Mouse (Mus musculus) 3134 (cell line): ENCODE data around the gene Slfnl1.

Experiments used
- DNase-seq: peaks from one replicate; pipeline ENCODE4 v3.0.0-alpha.2; 2011; ENCODE audit warnings: low spot score; ENCODE audit not compliant: insufficient read length; ENCODE audit errors: extremely low read depth

Slfnl1 gene

DNA sequence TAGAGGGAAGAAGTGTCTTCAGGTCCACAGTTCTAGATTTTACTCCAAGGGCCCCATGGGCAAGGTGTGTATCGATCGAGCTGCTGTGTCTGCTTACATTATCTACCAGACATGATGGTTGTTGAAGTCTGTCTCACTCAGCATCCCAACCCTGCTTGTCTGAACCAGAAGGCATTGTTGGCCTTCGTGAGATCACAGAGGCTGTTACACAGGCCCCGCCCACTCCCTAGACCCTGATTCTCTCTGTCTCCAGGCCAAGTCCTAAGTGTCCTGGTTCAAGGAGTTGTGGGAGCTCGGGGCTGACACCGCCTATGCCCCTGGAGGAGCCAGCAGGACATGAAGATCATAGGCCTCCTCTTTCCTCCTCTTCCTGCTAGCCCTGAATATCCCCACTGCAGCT, at the start of gene Slfnl1:
Gene Slfnl1 (plus strand): TSS at position 246 of the 400 bp plus-strand sequence.
- no peak for DNase-seq

- peak; percentile 40 for DNase-seq
Observed at GRCm38 (mm10) chr4:120487707-120488106, 44.3 kb upstream of the Slfnl1 start.

DNA sequence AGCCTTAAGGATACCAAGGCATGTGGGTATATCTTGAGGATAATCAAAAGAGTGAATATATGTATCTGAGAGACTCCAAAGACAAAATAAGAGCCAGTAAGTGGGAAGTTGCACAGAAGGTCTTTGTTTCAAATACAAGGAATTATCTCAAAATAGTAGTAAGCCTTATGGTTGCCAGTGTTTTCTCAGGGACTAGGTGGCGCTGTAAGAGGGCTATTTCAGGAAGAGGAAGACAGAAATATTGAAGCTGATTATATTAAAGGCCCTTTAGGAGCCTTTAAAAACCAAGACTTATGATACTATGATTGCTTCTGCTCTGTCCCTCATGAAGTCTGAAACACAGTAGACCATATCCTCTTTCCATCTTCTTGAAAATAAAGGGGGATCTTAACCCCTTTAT, 25.1 kb upstream of the Slfnl1 start:
- no peak for DNase-seq

DNA sequence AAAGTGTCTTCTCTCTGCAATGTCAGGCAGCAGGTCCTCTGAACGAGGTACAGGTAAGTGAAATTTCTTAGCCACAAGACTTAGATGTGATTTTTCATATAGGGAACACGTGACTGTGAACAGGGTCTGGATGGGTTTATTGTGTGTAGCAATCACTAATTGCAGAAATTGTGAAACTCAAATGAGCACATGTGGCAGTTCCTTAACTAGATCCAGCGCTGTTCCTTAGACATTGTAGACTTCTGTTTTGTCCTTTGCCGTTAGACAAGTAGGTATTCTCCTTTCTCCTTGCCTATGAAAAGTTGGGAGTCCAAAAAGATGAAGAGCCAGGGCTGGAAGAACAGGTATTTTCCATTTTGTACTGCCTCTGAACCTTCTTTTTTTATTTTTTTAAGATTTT, 20.8 kb upstream of the Slfnl1 start:
- DNase-seq, result no peak

- no peak for DNase-seq
Observed at GRCm38 (mm10) chr4:120514366-120514765, 17.7 kb upstream of the Slfnl1 start.

- DNase-seq, result no peak
Observed at GRCm38 (mm10) chr4:120516491-120516890, 15.5 kb upstream of the Slfnl1 start.

GRCm38 (mm10) chr4:120516907-120517306, 15.1 kb upstream of the Slfnl1 start:
- no peak for DNase-seq

DNA sequence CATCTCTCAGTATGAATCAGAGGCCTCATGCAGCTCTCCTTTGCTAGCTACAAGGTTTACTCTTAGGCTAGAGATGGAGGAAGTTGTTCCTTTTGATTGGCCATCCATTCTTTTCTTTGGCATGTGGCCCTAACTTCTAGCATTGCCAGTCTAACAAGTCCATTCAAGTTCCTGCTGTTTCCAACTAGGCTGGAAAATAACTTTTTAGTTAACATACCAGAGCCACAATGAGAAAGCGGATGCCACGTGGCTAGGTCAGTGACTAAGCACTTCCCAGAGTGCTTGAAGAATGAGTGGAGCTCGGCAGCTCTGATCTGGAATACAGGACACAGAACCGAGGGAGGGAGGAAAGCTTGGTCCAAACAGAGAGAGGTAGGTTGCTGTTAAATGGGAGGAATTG, 14.7 kb upstream of the Slfnl1 start:
- peak; percentile 68 for DNase-seq

- no peak for DNase-seq
Observed at GRCm38 (mm10) chr4:120521761-120522160, 10.3 kb upstream of the Slfnl1 start.

- no peak for DNase-seq
Observed at GRCm38 (mm10) chr4:120522351-120522750, 9.7 kb upstream of the Slfnl1 start.

GRCm38 (mm10) chr4:120523092-120523491, 8.9 kb upstream of the Slfnl1 start:
- DNase-seq, result no peak

DNA sequence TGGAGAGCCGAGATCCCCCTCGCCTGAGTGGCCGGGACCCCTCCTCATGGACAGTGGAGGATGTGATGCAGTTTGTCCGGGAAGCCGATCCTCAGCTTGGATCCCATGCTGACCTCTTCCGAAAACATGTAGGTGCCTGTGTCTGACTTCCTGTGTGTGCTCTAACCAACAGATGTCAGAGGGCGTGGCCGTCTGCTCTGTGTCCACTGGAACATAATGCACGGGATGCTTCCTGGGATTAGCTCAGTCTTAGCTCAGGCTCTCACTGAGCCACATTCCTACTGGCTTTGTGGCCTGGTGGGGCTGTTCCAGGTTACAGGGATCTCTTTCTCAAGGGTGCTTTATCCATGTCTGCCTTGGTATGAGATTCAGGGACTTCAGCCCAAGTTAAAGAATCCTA, 3.9 kb upstream of the Slfnl1 start:
- no peak for DNase-seq

GRCm38 (mm10) chr4:120538664-120539063, 6.6 kb downstream of the Slfnl1 start:
- DNase-seq, result no peak

- no peak for DNase-seq
Observed at GRCm38 (mm10) chr4:120544896-120545295, 12.9 kb downstream of the Slfnl1 start.

DNA sequence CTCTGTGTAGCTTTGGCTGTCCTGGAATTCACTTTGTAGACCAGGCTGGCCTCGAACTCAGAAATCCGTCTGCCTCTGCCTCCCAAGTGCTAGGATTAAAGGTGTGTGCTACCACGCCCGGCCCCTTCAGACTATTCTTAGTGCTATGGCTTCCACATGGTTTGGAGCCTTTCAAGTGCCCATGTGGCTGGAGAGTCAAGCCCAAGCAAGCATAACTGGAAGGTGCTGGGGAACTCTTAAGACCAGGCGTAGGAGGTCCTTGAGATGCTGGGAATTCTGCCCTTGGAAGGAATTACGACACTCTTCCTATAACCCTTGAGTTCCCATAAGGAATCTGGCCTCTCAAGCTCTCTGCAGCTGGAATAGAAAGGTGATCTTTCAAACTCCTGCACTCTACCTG, 24.6 kb downstream of the Slfnl1 start:
- no peak for DNase-seq

- no peak for DNase-seq
Observed at GRCm38 (mm10) chr4:120565726-120566125, 33.7 kb downstream of the Slfnl1 start.

- DNase-seq, result peak; percentile 41
Observed at GRCm38 (mm10) chr4:120568005-120568404, 36.0 kb downstream of the Slfnl1 start.

DNA sequence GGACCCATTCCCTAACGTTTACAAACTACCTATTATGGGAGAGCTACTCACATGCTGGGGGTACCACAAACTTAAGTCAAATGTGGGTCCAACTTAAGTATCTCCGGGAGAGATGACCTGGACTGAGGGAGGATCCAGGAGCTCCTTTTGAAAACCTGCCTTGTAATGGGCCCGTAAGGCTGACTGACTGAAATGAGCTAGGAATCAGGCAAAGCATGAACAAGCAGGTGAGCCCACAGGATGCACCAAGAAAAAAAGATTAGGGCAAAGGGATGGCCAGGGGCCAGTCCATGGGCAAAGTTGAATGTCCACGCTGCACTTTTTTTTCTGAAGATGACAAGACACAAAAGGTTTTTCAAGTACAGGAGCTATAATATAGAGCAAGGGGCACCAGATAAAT, 37.0 kb downstream of the Slfnl1 start:
- DNase-seq, result no peak

DNA sequence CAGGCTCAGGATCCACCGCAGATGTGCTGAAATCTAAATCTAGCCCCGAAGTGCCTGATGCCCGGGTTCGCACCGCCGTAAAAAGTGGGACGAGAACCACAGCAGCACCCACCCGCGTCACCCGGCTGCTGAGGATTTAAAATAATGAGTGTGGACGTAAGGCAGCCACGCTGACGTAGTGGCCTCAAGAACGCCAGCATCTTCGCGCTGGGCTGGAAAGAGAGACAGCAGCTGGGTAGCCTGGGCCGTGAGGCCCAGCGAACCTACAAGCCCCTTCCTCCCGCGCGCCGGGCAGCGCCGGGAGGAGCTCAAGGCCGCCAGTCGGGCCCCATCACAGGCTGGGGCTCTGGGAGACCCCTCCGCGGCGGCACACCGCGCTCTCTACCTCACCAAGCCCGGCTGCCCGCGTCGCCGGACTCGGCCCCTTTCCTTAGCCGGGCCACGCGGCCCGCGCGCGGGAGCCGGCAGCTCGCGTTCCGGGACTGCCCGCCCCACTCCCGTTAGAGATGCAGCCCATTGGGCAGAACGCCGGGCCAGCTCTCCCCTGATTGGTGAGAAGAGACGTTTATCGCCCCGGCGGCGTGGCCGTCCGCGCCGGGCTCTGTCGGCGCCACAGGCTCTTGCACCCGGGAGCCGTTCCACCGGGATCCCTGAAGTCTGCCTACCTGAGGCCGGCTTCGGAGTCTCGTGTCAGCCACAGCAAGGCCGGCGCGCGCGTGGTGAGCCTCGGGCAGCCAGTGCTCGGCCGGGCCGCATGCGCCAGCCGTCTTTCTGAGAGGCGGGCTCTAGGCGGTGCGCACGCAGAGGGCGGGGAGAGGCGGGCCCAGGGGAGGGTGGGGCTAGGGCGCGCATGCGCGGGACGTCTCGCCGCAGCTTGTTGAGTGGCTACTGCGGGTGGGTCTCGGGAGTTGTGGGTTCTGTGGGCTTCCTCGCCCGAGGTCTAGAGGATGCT, 37.7 kb downstream of the Slfnl1 start, which contains the start of gene Ctps:
Gene Ctps (minus strand): TSS at position 791 of the 952 bp plus-strand sequence.
- DNase-seq, result peak; percentile 95

- no peak for DNase-seq
Observed at GRCm38 (mm10) chr4:120570438-120571069, 38.5 kb downstream of the Slfnl1 start.

DNA sequence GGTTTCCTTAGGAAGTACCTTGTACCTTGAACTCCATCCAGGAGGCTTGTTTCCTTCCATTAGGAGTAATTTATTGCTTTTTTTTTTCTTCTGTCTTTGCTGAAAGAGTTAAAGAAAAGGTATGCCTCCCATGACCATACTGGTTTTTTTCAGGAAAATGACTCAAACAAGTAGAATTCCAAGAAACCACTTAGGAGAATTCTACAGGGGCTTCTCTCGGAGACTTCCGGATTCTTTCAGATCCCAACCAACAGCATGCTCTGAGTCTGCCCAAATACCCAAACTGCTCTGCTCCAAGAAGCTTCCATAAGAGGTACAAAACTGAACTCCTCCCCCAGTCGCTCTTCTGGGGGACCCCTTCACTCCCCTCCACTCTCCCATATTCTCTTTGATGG, 39.0 kb downstream of the Slfnl1 start:
- peak; percentile 62 for DNase-seq

- no peak for DNase-seq
Observed at GRCm38 (mm10) chr4:120571691-120572090, 39.7 kb downstream of the Slfnl1 start.
